Mouse (Mus musculus) heart, embryonic 16.5 days (tissue): ENCODE results near the gene 4931406C07Rik. TPM values are rescaled to one million over a fixed set of nuclear protein-coding genes. Genes with fewer than 3 reads are reported as not detected.
A peak's percentile ranks its signal among the peaks of the same experiment; 100 is the strongest.

ENCODE experiments used
- ATAC-seq: fragments of 200-750 bp; cut with Nextera tagmentation; replicated peaks from 2 replicates; pipeline ENCODE4 v1.8.0; 2017; ENCODE audit warnings: moderate number of reproducible peaks; ENCODE audit not compliant: insufficient read depth, low FRiP score; ENCODE audit errors: extremely low read depth
- H3K27ac ChIP-seq: fragments of 300-500 bp; sonication (generic); 2 replicates; pipeline ENCODE4 v1.5.1; 2014; ENCODE audit warnings: mild to moderate bottlenecking, low read length, control low read depth, moderate library complexity
- H3K27me3 ChIP-seq: fragments of 300-500 bp; sonication (generic); 2 replicates; pipeline ENCODE4 v1.6.1; 2014; ENCODE audit warnings: low read length, mixed read lengths; ENCODE audit not compliant: control insufficient read depth, insufficient read depth
- H3K36me3 ChIP-seq: fragments of 300-500 bp; sonication (generic); 2 replicates; pipeline ENCODE4 v1.6.1; 2014; ENCODE audit not compliant: control insufficient read depth, insufficient read depth
- H3K4me1 ChIP-seq: fragments of 300-500 bp; sonication (generic); 2 replicates; pipeline ENCODE4 v1.6.1; 2014; ENCODE audit warnings: low read length, mixed read lengths; ENCODE audit not compliant: control insufficient read depth, insufficient read depth
- H3K4me2 ChIP-seq: fragments of 300-500 bp; sonication (generic); 2 replicates; pipeline ENCODE4 v1.6.1; 2014; ENCODE audit warnings: low read depth, mild to moderate bottlenecking, control low read depth, low read length
- H3K4me3 ChIP-seq: fragments of 300-500 bp; sonication (generic); 2 replicates; pipeline ENCODE4 v1.5.1; 2014; ENCODE audit warnings: mild to moderate bottlenecking, control low read depth, low read length
- H3K9ac ChIP-seq: fragments of 300-500 bp; sonication (generic); 2 replicates; pipeline ENCODE4 v1.6.1; 2014; ENCODE audit warnings: low read length, control low read depth
- H3K9me3 ChIP-seq: fragments of 300-500 bp; sonication (generic); replicated peaks from 2 replicates; pipeline ENCODE4 v1.6.1; 2016; ENCODE audit warnings: low read length; ENCODE audit not compliant: control insufficient read depth
- WGBS: fragments of 180-500 bp; shearing (Covaris S2); extraction: QIAGEN DNeasy Blood & Tissue Kit; methylation state at CpG from one replicate; pipeline ENCODE4 v1.1.7; 2014; 5-methylcytosine and 5-hydroxymethylcytosine counted together
- polyA plus RNA-seq: library from polyadenylated mRNA; unstranded; fragments of >200 nt; fragmentation: Nextera tagmentation; extraction: Ambion mirVana; gene quantifications from 2 replicates; pipeline ENCODE4 v1.2.1, GENCODE M21; 2015

The 4931406C07Rik gene
- polyA plus RNA-seq, 1 experiment from 2014 or later: 6.2 TPM

- no peak for ATAC-seq
Measured at GRCm38 (mm10) chr9:15279139-15279648, 27.1 kb downstream of the 4931406C07Rik start.

GRCm38 (mm10) chr9:15278343-15278742 is 27.9 kb downstream of the 4931406C07Rik start:
- Histone ChIP-seq H3K9me3 (no peaks in the 10 kb centered on the region), H3K4me1 (peaks cover 14% of the 10 kb centered on the region), H3K27ac (no peak overlapping the region), H3K27me3 (no peaks in the 10 kb centered on the region), H3K36me3 (peaks cover 23% of the 10 kb centered on the region), H3K9ac (no peak overlapping the region), H3K4me2 (no peak overlapping the region), H3K4me3 (no peak overlapping the region)
- 84% methylated on average over 3 of the region's 3 CpGs for WGBS
- no peak for ATAC-seq

More at GRCm38 (mm10) chr9:15279139-15279648, 27.1 kb downstream of the 4931406C07Rik start:
- 8% methylated on average over 19 of the region's 19 CpGs for WGBS
- peaks cover 14% of the 10 kb centered on the region for H3K4me1 ChIP-seq
- no peaks in the 10 kb centered on the region for H3K27me3 ChIP-seq
- H3K27ac ChIP-seq: peak overlapping the region; percentile 93
- H3K9me3 ChIP-seq: no peaks in the 10 kb centered on the region
- peak overlapping the region; percentile 99 for H3K9ac ChIP-seq
- peaks cover 14% of the 10 kb centered on the region for H3K36me3 ChIP-seq
- H3K4me3 ChIP-seq: peak overlapping the region; percentile 100
- peak overlapping the region; percentile 84 for H3K4me2 ChIP-seq

- H3K27ac ChIP-seq: no peak overlapping the region
- no peak for ATAC-seq
- H3K27me3 ChIP-seq: no peaks in the 10 kb centered on the region
- peaks cover 14% of the 10 kb centered on the region for H3K4me1 ChIP-seq
- no peaks in the 10 kb centered on the region for H3K9me3 ChIP-seq
- WGBS: 91% methylated on average over 4 of the region's 4 CpGs
- H3K4me3 ChIP-seq: no peak overlapping the region
- peaks cover 35% of the 10 kb centered on the region for H3K36me3 ChIP-seq
- no peak overlapping the region for H3K4me2 ChIP-seq
- H3K9ac ChIP-seq: no peak overlapping the region
Measured at GRCm38 (mm10) chr9:15276855-15277254, 29.4 kb downstream of the 4931406C07Rik start.

GRCm38 (mm10) chr9:15273981-15274380 is 32.3 kb downstream of the 4931406C07Rik start:
- 92% methylated on average over 2 of the region's 2 CpGs for WGBS
- H3K4me2 ChIP-seq: no peak overlapping the region
- H3K4me3 ChIP-seq: no peak overlapping the region
- no peak overlapping the region for H3K9ac ChIP-seq
- peaks cover 8% of the 10 kb centered on the region for H3K4me1 ChIP-seq
- no peaks in the 10 kb centered on the region for H3K27me3 ChIP-seq
- no peak overlapping the region for H3K27ac ChIP-seq
- peaks cover 63% of the 10 kb centered on the region for H3K36me3 ChIP-seq
- no peak for ATAC-seq
- no peaks in the 10 kb centered on the region for H3K9me3 ChIP-seq

GRCm38 (mm10) chr9:15263487-15263886 is 42.8 kb downstream of the 4931406C07Rik start:
- Histone ChIP-seq H3K4me2 (no peak overlapping the region), H3K9me3 (no peaks in the 10 kb centered on the region), H3K27ac (no peak overlapping the region), H3K4me1 (no peaks in the 10 kb centered on the region), H3K4me3 (no peak overlapping the region), H3K36me3 (peaks cover 66% of the 10 kb centered on the region), H3K27me3 (no peaks in the 10 kb centered on the region), H3K9ac (no peak overlapping the region)
- no peak for ATAC-seq
- 95% methylated on average over 10 of the region's 10 CpGs for WGBS

GRCm38 (mm10) chr9:15261980-15262379 is 44.3 kb downstream of the 4931406C07Rik start:
- Histone ChIP-seq H3K36me3 (peaks cover 56% of the 10 kb centered on the region), H3K27me3 (no peaks in the 10 kb centered on the region), H3K4me3 (no peak overlapping the region), H3K9ac (no peak overlapping the region), H3K4me2 (no peak overlapping the region), H3K9me3 (no peaks in the 10 kb centered on the region), H3K4me1 (no peaks in the 10 kb centered on the region), H3K27ac (no peak overlapping the region)
- ATAC-seq: no peak
- 88% methylated on average over 8 of the region's 8 CpGs for WGBS

- Histone ChIP-seq H3K4me1 (no peaks in the 10 kb centered on the region), H3K9me3 (no peaks in the 10 kb centered on the region), H3K27me3 (no peaks in the 10 kb centered on the region), H3K36me3 (peaks cover 9% of the 10 kb centered on the region), H3K27ac (no peak overlapping the region), H3K4me3 (no peak overlapping the region), H3K4me2 (no peak overlapping the region), H3K9ac (no peak overlapping the region)
- 83% methylated on average over 3 of the region's 3 CpGs for WGBS
- ATAC-seq: no peak
Measured at GRCm38 (mm10) chr9:15256214-15256613, 50.0 kb downstream of the 4931406C07Rik start.

GRCm38 (mm10) chr9:15254501-15254900 is 51.7 kb downstream of the 4931406C07Rik start:
- Histone ChIP-seq H3K9me3 (no peaks in the 10 kb centered on the region), H3K27me3 (no peaks in the 10 kb centered on the region), H3K4me3 (no peak overlapping the region), H3K4me1 (no peaks in the 10 kb centered on the region), H3K36me3 (no peaks in the 10 kb centered on the region), H3K27ac (no peak overlapping the region), H3K4me2 (no peak overlapping the region), H3K9ac (no peak overlapping the region)
- 75% methylated on average over 7 of the region's 7 CpGs for WGBS
- ATAC-seq: no peak

GRCm38 (mm10) chr9:15252196-15252595 is 54.1 kb downstream of the 4931406C07Rik start:
- peaks cover 5% of the 10 kb centered on the region; the same call in 1 of the 2 replicates for H3K9me3 ChIP-seq
- H3K4me2 ChIP-seq: no peak overlapping the region
- H3K27me3 ChIP-seq: no peaks in the 10 kb centered on the region
- no peak overlapping the region for H3K4me3 ChIP-seq
- no peak overlapping the region for H3K27ac ChIP-seq
- H3K9ac ChIP-seq: no peak overlapping the region
- no peaks in the 10 kb centered on the region for H3K4me1 ChIP-seq
- WGBS: 75% methylated on average over 7 of the region's 7 CpGs
- H3K36me3 ChIP-seq: no peaks in the 10 kb centered on the region
- no peak for ATAC-seq
